Mouse (Mus musculus) adrenal gland (tissue): Measurements from ENCODE around the gene Olfr1499.
"Not testable (repeated sequence)": the region's sequence is repeated elsewhere in the genome, so short reads cannot be mapped to it uniquely, and the experiment has no call there.

Experiments used
- intact Hi-C: fragments of 180-260 bp; cut with DNase I; formaldehyde crosslinking; loops from one replicate; pipeline ENCODE4 v1.15.1; 2025
- long read RNA-seq, 2 experiments: library from polyadenylated mRNA; unstranded; transcript quantifications; one replicate each; pipeline ENCODE4 v2.0.0; 2020; ENCODE audit warnings: borderline replicate concordance in 1 of 2; ENCODE audit not compliant: insufficient replicate concordance in 1 of 2

The Olfr1499 gene
- long read RNA-seq, experiment 1 = 0 reads
- long read RNA-seq, experiment 2 = 0 reads

DNA sequence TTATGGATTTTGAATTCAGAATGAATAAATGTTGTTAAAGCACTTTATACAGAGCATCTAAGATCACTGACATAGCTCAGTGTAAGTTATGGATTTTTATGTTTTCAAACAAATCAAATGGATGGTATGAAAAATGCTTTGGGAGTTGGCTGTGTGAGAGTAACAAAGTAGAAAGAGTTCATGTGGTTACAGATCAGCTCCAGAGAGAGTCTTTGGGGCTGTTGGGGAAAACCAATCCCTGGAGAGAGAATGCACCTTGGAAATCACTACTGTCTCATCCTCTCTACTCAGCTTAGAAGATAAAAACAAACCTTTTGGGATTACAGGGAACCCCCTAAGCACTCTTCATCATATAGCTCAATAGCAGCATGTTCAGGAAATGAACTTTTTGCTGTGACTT lies at the start of gene Olfr1499:
Olfr1499 (minus strand) TSS at position 101 of the 400 bp plus-strand sequence.
- intact Hi-C loops = no loop called here

DNA sequence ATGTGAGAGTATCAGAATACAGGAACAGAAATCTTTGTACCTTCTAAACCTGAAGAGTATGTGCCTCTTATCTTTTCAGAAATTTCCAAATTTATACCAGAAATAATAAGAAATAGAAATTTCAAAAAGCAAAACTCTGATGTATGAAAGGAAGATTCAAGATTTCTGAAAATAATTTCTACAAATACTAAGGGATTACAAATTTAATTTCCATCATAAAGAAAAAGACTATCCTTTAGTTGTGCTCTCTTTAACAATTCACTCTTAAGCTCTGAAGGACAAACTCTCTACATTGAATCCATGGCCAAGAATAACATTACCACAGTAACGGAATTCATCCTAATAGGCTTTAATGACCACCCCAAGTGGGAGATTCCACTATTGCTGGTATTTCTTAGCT lies 42.2 kb upstream of the Olfr1499 start, which contains the start of gene Olfr1502:
Olfr1502 (plus strand) TSS at position 301 of the 400 bp plus-strand sequence.
- intact Hi-C loops = no loop called here

DNA sequence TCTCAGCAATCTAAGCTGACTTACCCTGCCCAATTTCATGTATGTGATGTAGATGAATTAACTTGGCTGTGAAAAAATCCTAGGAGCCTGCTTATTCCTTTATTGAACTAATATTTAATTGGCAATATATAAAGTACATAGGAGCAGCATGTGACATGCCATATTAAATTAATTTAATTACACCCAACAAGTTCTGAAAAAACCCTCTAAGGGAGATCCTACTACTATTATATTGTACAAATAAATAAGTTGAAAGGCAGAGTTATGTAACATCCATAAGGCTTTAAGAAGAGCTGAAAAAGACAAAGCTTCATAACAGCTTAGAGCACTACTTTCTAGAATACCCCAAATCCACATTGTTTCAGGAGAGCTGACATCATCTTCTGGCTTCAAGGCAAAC lies 31.3 kb upstream of the Olfr1499 start, which contains the start of gene Olfr1501:
Olfr1501 (minus strand) TSS at position 101 of the 400 bp plus-strand sequence.
- intact Hi-C loops = not testable (repeated sequence)

DNA sequence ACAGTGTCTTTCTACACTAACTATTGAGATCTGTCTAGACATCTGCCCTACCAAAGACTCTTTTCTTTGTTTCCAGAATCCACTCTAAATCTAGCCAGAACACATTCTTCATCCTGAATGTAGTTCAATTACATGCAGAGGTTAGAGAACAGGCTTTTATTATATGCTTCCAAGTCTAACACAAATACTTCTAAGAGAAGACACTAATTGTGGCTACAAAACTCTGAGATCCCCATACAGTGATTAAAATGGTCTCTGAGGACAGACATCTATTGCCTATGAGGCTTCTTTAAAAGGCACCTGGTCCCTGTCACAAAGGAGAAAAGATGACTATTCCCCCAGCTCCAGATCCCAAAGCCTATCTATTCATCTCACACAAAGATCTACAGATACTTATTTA lies 11.1 kb upstream of the Olfr1499 start, which contains the start of gene Olfr1500:
Olfr1500 (minus strand) TSS at position 101 of the 400 bp plus-strand sequence.
- intact Hi-C loops = no loop called here

DNA sequence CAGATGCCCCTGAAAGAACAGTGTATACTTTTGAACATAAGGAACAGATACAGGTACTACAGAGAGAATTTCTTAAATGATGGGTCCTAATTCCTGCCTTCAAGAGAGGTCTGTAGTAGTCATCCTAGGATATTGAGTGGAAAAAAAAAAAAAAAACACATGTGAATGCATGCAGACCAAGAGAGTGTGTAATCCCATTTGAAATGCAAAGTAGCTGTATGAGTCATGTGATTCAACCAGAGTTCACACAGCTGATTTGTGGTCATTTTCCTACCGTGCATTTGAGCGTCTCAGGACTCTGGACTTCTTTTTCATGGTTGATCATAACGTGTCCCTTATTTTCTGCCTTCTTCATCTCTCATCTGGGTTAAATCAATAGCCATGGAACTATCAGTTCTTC lies 9.2 kb upstream of the Olfr1499 start:
- intact Hi-C loops = no loop called here

DNA sequence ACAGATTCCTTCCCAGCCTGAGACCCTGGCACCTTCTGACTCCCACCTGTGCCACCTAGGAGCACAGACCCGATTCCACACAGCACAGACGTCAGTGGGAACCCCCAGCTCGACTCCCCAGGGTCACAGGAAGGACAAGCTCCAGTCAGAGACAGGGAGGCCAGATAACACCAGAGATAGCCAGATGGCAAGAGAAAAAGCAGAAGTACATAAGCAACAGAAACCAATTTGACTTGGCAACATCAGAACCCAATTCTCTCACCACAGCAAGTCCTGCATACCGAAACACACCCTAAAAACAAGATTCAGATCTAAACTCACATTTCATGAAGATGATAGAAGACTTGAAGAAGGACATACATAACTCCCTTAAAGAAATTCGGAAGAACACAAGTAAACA lies 1.6 kb upstream of the Olfr1499 start:
- intact Hi-C loops = no loop called here

DNA sequence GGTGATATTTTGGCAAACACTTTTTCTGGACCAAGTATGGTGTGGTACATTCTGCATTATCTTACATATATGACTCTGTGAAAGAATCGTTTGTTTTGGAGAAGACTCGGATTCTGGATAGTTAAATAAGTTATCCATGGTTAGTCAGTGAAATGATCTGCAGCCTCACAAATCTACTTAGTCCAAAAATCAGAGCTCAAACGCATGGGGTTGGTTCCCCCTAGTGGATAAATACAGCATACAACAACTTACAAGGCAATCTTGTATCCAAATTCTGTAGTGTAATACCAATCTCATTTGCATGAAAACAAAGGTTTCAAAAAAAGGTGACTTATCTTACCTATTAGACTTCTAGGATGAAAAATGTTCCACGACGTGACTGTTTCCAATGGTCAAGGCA lies 420 bp downstream of the Olfr1499 start:
- intact Hi-C loops = no loop called here

DNA sequence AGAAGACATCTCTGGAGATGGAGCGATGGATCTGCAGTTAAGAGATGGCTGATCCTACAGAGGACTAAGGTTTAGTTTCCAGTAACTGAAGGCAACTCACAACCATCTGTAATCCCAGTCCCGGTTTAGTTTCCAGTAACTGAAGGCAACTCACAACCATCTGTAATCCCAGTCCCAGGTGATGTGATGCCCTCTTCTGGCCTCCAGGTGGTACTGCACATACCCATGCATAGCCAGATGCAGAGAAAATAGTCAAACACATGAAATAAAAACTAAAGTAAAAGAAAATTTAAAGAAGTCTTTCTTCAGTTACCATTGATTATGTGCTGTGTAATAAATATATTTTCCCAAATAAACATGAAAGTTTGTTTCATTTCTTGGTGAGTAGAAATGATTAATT lies 6.4 kb downstream of the Olfr1499 start:
- intact Hi-C loops = no loop called here

DNA sequence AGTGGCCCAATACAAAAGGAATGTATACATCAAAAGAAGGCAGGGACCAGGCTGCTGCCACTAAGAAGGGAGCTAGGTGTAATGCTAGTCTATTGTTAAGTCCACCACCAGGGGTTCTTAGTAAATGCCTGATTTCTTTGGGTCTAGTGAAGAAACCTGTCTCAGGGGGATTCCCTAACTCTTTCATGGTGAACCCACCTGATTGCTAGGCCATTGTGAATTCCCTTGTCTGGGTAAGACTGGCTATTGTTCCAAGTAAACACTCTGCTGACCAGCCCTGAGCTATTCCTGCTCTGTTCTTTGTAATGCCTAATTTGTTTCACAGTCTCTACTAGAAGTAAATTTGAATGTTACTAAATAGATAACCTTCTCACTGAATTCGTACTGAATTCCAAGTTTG lies 13.8 kb downstream of the Olfr1499 start:
- intact Hi-C loops = not testable (repeated sequence)

DNA sequence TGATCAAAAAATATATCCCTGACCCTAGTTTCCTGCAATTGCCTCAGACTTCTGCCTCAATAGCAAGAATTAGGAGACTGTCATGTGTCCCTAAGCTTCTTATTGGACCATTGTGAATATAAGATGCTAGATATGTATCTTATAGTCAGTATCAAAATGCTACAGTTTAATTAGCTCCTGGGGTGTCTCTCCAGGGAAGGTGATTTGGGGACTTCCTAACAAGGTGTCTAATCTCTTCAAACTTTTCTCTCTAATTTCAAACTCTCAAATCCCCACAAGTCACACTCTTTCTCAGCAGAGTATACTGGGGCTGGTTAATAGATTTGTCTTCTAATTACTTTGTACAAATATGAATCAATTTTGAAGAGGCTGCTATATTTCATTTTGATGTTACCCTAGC lies 21.1 kb downstream of the Olfr1499 start, which contains the start of gene Olfr1497:
Olfr1497 (minus strand) TSS at position 101 of the 400 bp plus-strand sequence.
- intact Hi-C loops = no loop called here

DNA sequence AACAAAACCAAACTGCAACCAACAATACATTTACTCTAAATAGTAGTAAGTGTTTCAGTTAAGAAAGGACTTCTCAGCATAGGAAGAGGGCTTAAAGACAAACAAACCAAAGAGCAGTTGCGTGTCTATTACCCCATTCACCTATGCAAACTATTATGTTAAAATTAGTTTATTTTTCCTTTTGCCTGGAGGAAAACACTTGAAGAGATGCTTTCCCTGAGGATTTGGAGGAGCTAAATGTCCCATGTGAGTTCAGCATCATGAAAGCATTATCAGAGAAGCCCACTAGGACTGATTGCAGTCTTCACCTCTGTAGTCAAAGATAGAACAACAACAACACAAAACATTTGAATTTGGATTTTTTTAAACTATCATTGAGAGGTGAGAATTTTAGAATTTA lies 41.7 kb downstream of the Olfr1499 start, which contains the start of gene Olfr1496:
Olfr1496 (plus strand) TSS at position 301 of the 400 bp plus-strand sequence.
- intact Hi-C loops = no loop called here

DNA sequence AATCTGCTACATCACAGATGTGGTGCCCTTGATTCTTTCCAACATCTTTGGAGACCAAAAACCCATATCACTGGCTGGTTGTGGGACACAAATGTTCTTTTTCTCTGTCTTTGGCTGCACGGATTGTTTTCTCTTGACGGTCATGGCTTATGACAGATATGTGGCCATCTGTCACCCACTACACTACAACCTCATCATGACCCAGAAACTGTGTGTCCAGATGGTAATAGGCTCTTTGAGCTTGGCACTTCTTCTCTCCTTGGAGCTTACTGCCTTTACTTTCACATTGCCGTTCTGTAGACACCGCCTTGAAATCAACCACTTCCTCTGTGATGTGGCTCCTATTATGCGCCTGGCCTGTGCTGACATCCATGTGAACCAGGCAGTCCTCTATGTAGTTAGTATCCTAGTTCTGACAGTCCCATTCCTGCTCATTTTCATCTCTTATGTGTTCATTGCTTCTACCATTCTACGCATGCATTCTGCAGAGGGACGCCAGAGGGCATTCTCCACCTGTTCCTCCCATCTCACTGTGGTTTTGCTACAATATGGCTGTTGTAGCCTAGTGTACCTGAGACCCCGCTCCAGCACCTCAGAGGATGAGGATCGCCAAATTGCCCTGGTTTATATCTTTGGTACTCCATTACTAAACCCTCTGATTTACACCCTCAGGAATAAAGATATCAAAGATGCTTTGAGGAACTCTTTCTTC lies 50.5 kb downstream of the Olfr1499 start:
- intact Hi-C loops = no loop called here

DNA sequence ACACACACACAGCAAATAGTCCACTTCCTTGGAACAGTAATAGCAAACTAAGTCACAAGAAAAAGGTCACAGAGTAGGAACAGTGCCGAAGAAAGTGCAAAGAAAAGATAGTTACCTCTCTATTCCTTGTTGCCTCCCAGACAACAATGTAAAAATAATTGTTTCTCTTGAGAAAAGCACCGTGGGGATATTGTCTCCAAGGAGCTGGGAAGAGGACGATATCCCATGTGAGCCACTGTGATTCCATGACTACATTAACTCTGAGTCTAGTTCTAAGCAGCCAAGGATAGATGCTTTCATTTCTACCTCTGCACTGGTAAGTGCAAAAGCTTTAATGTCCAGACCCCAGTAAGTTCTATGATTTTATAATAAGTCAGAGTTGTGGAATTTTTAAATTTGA lies 54.9 kb downstream of the Olfr1499 start, which contains the start of gene Olfr1495:
Olfr1495 (plus strand) TSS at position 301 of the 400 bp plus-strand sequence.
- intact Hi-C loops = no loop called here
